Mouse (Mus musculus) right cerebral cortex, adult 2 months (tissue): ENCODE data around the gene Pla2g16.

Source experiments
- DNase-seq, 2 experiments: peaks; one replicate each; pipeline ENCODE4 v3.0.0; 2021 to 2022; ENCODE audit warnings: low spot score in 2 of 2

Gene Pla2g16

DNA sequence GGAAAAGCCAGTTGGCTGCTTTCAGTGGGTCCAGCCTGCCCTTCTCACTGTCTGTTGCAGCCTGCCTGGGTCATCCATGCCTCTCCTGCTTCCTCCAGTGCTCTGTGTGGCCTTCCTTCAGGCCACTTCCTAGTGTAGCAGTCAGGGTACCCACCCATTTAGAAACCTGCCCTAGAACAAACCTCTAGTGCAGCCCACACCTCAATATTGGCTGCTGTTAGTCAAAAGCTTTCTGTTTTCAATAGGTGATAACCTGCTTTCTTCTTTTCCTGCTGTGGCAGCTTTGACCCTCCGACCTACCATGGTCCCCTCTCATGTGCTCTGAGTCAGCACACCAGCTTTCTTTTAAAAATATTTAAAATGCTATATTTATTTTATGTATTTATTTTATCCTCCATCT, 7.2 kb downstream of the Pla2g16 start:
- DNase-seq: no peak

DNA sequence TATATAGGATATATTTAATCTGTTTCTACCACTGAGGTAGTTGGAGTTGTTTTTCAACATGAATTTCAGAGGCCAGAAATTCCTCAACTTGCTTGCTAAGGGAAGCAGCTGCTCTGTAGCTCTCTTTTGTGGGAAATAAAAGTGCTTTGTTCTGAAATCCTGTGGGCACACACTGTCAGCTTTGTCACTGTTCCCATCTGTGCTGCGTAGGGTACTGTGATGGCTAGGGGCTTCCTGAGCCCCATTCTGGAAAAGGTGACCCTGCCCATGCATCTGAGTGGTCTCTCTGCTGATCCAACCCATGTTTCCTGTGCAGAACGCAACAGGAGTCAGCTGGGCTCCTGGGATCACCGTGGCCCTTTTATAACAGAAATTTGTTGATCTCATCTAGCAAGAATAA, 9.6 kb downstream of the Pla2g16 start:
- peak in 1 of 2 experiments; percentile 42 for DNase-seq

DNA sequence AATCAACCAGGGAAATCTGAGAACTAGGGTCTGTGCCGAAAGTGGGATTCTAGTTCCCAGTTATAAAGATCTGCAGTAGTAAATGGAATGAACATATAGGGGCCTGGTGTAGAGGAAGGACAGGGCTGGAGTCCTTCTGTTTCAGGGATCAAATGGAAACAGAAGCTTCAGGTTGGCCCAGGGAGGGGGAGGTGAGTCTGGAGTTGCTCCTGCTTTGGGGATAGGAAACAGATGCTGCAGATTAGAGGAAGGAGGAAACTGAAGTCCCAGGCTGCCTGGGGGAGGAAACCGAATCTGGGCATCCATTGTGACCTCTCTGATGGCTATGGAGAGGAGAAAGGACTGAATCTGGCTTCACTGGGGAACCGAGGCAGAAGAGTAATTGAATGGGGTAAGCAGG, 11.1 kb downstream of the Pla2g16 start:
- DNase-seq: no peak

- no peak for DNase-seq
Observed at GRCm38 (mm10) chr19:7569650-7570049, 12.4 kb downstream of the Pla2g16 start.

DNA sequence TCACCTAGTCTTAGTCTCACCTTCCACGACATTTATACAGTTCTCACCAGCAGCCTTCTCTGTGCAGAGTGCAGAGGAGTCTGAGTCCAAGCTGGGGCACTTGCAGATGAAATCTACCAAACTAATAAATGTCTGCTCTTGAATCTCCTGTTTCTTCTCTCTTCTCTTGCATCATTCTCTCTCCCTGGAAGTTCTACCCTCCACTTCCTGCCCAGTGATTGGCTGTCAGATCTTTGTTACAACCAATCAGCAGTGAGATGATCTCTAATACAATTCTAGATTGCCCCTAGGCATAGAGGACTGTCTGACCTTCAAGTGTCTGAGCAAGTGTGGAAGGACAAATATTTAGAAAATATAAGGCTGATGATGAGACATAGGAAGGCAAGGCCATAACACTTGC, 18.9 kb downstream of the Pla2g16 start:
- DNase-seq: no peak

- DNase-seq: no peak
Observed at GRCm38 (mm10) chr19:7577710-7578109, 20.5 kb downstream of the Pla2g16 start.

- no peak for DNase-seq
Observed at GRCm38 (mm10) chr19:7581042-7581441, 23.8 kb downstream of the Pla2g16 start.

DNA sequence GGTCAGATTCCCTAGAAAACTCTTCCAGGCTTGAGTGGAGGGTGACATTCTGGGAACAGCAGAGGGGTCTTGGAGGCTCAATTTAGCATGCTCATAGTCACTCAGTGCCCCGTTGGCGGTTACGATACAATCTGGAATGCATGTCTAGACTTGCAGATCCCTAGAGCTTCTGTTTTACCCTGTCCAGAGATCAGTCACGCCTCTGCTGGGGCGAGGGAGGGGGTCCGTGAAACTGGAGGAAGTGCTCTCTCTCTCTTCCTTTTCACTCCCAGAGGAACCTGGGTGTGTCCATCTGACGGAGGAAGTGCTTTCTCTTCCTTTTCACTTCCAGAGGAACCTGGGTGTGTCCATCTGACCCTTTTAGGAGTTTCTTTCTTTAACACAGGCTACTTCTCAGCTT, 25.8 kb downstream of the Pla2g16 start:
- no peak for DNase-seq

DNA sequence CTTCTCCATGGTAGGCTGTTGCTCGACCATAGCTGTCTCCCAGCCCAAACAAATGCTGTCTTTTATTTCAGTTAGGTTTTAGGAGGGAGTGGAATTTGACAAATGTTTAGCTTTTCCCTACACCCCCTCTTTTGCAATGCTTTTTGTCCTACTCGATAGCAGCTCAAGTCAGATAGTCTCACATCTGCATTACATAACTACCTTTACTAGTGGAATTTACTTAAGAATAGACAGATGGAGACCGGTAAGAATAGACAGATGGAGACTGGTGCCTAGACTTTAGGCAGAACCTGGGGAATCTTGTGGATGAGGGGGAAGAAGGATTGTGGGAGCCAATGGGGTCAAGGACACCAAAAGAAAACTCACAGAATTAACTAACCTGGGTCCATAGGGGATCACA, 26.3 kb downstream of the Pla2g16 start:
- DNase-seq: no peak

GRCm38 (mm10) chr19:7585279-7585678, 28.0 kb downstream of the Pla2g16 start:
- no peak for DNase-seq

GRCm38 (mm10) chr19:7585764-7586163, 28.5 kb downstream of the Pla2g16 start:
- DNase-seq: no peak

- no peak for DNase-seq
Observed at GRCm38 (mm10) chr19:7590795-7591194, 33.5 kb downstream of the Pla2g16 start.

DNA sequence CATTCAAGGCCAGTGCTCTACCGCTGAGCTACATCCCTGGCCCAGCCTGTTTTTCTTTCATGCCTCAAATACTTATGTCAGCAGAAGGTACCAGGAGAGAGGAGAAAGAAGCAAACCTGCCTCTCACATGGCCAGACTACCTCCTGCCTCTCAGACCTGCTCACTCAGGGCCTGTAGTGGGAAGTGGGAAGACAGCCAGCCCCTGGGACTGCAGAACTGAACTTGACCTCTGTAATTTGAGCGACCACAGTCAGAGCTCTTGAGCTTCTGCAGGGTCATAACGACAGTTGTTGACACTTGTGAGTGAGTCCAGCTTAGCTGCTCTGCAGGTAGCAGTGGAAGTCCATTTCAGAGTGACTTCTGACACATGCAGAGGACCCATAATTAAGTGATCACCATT, 34.8 kb downstream of the Pla2g16 start:
- DNase-seq: no peak

DNA sequence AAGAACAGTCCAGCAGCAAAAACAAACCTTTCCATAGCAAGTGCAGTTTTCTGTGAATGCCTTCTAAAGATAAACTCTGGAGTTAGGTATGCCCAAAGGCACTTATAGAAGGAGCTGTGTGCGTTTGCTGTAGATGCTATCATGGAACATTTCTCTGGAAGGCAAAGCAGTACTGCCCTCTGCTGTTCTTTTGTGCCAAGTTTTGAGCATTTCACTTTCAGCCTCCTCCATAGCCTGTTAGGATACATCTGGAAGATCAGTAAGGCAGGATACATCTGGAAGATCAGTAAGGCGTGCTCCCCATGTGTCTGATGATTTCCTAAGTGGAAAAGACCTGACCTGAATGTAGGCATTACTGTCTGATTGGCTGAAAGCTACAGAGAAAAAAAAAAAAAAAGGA, 38.3 kb downstream of the Pla2g16 start:
- DNase-seq: peak; percentile 70 to 76

DNA sequence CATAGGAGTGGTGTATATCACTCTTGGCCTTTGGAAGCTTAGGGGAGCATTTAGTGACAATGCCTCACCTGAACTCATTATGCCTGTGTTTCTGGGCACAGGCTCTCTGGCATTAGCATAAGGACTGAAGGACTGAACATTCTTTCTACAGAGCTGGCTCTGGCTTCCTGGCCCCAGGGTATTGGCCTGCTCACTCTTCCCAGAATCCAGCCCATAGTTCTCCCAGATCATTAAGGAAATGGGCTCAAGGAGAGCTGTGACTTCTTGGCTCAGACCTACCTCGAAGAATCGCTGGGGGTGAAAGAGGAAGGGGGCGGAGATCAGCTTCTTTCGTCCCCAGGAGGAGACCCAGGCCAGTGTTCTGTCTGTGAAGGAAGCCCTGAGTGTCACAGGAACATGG, 41.2 kb downstream of the Pla2g16 start:
- no peak for DNase-seq

DNA sequence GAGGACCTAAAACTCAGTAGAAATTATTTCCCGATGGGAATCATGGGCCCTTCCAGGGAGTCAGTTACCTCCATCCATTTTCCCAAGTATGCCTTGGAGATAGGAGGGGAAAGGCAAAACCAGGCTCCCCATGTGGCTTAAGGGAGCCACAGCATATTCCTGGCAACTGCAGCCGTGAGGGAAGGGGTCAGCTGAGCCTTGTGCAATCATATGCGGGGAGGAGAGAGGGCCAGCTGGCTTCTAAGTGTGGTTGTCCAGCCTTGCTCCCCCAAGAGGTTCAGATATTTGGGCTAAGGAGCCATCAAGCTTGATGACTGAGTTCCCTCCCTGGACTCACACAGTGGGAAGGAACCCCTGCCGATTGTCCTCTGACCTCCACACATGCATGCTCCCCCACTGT, 44.3 kb downstream of the Pla2g16 start:
- no peak for DNase-seq

- no peak for DNase-seq
Observed at GRCm38 (mm10) chr19:7604107-7604506, 46.8 kb downstream of the Pla2g16 start.

DNA sequence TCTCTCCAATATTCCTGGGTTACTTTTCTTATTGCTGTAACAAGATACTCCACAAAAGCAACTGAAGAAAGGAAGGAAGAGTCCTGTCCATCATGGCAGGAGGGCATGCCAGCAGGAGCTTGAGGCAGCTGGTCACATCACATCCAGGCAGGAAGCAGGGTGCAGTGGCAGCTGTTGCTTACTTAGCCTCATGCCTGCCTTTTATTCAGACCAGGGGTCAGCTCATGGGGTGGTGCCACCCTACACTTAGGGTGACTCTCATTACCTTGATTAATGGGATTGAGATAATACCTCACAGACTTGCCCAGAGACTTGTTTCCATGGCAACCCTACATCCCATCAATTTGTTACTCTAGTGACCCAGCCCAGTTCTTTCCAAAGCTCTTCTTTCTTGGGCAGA, 47.8 kb downstream of the Pla2g16 start:
- no peak for DNase-seq

GRCm38 (mm10) chr19:7605930-7606783, 48.9 kb downstream of the Pla2g16 start:
- peak; percentile 39 to 63 for DNase-seq

DNA sequence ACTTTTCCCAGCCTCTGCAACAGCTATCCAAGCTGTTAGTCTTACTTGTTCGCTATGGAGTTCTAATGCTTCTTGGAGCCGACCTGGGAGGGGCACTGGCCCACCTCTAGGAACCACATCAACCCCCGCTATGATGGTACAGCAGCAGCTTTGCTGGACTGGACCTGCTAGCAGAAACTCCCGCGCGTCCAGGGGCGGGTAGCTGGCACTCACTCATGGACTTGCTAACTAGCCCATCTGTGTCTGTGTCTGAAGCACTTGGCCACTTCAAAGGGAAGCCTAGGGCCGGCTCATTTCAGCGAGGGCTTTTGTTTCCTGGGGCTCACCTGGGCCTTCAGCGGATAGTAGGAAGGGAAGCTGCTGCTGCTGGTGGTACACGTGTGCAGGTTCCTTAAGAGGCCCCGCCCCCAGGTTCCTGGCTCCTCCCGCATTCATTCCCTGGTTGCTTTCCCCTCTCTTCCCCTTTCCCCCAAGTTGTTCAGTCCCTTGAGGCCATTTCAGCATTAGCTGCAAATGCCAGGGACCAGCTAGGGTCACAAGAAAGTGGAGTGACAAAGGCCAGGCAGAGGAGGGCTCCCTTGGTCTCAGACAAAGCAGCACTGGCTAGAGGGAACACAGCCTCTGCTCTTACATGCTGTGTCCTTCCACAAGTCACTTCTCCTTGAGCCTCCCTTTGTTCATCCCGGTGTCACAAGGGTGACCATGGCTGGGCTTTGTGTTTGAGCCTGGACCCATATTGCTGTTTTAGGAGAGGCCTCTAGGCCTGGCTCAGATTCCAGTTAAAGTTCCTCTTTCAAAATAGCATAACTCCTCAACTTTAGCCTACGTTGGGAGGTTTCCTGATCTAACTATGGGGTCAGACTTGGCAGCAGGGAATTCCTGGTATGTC, 49.8 kb downstream of the Pla2g16 start, which contains the start of gene Lgals12:
Lgals12 (minus strand) TSS at position 393 of the 889 bp plus-strand sequence.
- DNase-seq: peak; percentile 58 to 70

DNA sequence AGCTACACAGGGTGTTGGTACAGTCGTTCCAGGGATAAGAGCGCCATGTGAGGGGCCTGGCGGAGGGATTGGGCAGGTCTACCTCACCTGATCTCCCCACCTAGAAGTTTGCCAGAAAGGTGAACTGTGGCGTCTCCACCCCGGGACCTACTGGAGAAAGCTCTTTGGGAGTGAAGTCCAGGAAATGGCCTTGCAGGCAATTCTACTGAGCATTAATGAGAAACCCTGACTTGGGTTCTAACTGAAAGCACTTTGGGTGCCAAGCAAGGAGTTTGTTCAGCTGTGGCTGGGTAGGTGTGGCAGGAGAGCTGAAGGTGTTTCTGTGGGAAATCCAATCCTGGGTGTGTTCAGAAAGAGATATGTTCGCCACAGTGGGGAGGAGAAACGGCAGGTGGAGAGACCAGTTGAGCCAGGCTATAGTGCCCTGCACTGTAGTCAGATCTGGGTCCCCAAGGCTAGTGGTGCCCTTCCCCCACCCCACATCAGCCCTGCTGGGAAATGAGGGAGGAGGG, 50.5 kb downstream of the Pla2g16 start:
- no peak for DNase-seq

GRCm38 (mm10) chr19:7611942-7612757, 54.9 kb downstream of the Pla2g16 start, which contains the start of gene Hrasls5:
Gene Hrasls5 (plus strand): TSS chr19:7612541.
- peak; percentile 72 to 73 for DNase-seq
